In the genomic region with DNA sequence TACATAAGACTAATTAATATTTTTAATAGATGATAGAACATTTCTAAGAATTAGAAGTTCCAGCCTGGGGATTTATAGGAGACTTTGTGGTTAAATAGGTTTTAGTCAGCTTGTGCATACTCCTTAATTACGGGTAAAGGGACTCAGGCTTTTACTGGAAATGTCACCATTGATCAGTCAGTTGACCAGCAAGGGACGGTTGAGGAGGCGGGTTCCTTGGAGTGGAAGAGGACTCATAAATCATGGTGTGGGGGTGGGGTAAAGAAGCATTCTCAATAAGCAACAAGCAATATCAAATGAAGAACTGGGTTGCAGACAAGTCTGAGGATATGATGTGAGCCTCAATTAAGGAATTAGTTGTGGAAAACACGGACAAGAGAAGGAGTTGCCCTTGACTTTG, we compare ENCODE assay signal across 19 mouse cellular contexts.
A peak's percentile ranks its signal among the peaks of the same experiment; 100 is the strongest.
DNase-seq lines count a peak whose midpoint lies in the region; ATAC-seq lines count a peak whose summit lies in the region.
"Had no signal": no experiment of that assay in that cellular context is flagged by ENCODE, and none has a peak within 500 bp of the region (broad histone marks: within the 10 kb centered on the region; RNA-seq: fewer than 3 reads in every experiment).

No protein-coding gene starts in this region.

- no peak overlapping the region for H3K27ac ChIP-seq in heart, embryonic 10.5 days
- H3K27ac ChIP-seq: embryonic facial prominence, embryonic 13.5 days; forebrain, embryonic 13.5 days; forebrain, embryonic 15.5 days had no signal

- no peaks in the 10 kb centered on the region for H3K4me1 ChIP-seq in heart, embryonic 10.5 days
- H3K4me1 ChIP-seq: forebrain, embryonic 13.5 days; forebrain, embryonic 15.5 days had no signal

- DNase-seq in heart, adult 11 months = peak; percentile 58
- no peak for DNase-seq in heart, embryonic 10.5 days (ENCODE audit: low spot score)
- peak; percentile 85 for DNase-seq in retina, embryonic 14.5 days (ENCODE audit: low spot score)
- no peak for DNase-seq in kidney, adult 8-10 months
- DNase-seq: adrenal gland, adult 8-10 months; adrenal gland, postnatal 14 days; adrenal gland, postnatal 36 days; cerebellum, adult 11-12 months; cerebellum, adult 2 months; cerebellum, adult 9-10 months; cerebellum, postnatal 10 days; cerebellum, postnatal 25 days; forebrain, postnatal 0 days had no signal

- H3K36me3 ChIP-seq in heart, embryonic 10.5 days = no peaks in the 10 kb centered on the region
- H3K36me3 ChIP-seq: embryonic facial prominence, embryonic 13.5 days; forebrain, embryonic 15.5 days had no signal

- H3K9me3 ChIP-seq in heart, embryonic 10.5 days = no peaks in the 10 kb centered on the region
- H3K9me3 ChIP-seq: embryonic facial prominence, embryonic 13.5 days; forebrain, embryonic 13.5 days; forebrain, embryonic 15.5 days had no signal

- 87% methylated on average over 4 of the region's 4 CpGs for WGBS in heart, embryonic 10.5 days

- ATAC-seq in megakaryocyte-erythroid progenitor cell, adult 5-6 weeks (replicated peaks; ENCODE audit: low FRiP score, low TSS enrichment, poor library complexity, severe bottlenecking) = no peak
- ATAC-seq: activated CD4-positive, CD25-positive, alpha-beta regulatory T cell, adult 4 months; forebrain, embryonic 13.5 days; forebrain, embryonic 15.5 days; forebrain, postnatal 0 days; Patski had no signal

- H3K27me3 ChIP-seq in heart, embryonic 10.5 days (ENCODE audit: insufficient read depth, poor library complexity, severe bottlenecking) = no peaks in the 10 kb centered on the region
- H3K27me3 ChIP-seq: embryonic facial prominence, embryonic 13.5 days; forebrain, embryonic 13.5 days; forebrain, embryonic 15.5 days; Patski had no signal

- no peak overlapping the region for H3K4me3 ChIP-seq in heart, embryonic 10.5 days
- H3K4me3 ChIP-seq: embryonic facial prominence, embryonic 13.5 days; forebrain, embryonic 13.5 days; forebrain, embryonic 15.5 days had no signal

Comparison
In these comparisons a context has a peak if more than half of its experiments do, and no peak if none do; other contexts are left out.
1. DNase-seq: peak in heart, adult 11 months (single experiment) and retina, embryonic 14.5 days (single experiment); none in heart, embryonic 10.5 days (single experiment) and kidney, adult 8-10 months (0 of 2).